Mouse (Mus musculus) forebrain, embryonic 13.5 days (tissue): ENCODE data around the gene Pemt. TPM values are rescaled to one million over a fixed set of nuclear protein-coding genes. Genes with fewer than 3 reads are reported as not detected.

ENCODE experiments used
- ATAC-seq: fragments of 200-750 bp; cut with Nextera tagmentation; 2 replicates; pipeline ENCODE4 v1.8.0; 2017
- H3K27ac ChIP-seq: fragments of 300-500 bp; sonication (generic); 2 replicates; pipeline ENCODE4 v1.5.1; 2015; ENCODE audit warnings: inconsistent platforms, mild to moderate bottlenecking, moderate library complexity
- H3K27me3 ChIP-seq: fragments of 300-500 bp; sonication (generic); 2 replicates; pipeline ENCODE4 v1.6.1; 2015; ENCODE audit warnings: mild to moderate bottlenecking, inconsistent platforms
- H3K36me3 ChIP-seq: fragments of 300-500 bp; sonication (generic); 2 replicates; pipeline ENCODE4 v1.6.1; 2015; ENCODE audit warnings: mild to moderate bottlenecking, inconsistent platforms; ENCODE audit not compliant: poor library complexity, severe bottlenecking
- H3K4me1 ChIP-seq: fragments of 300-500 bp; sonication (generic); 2 replicates; pipeline ENCODE4 v1.6.1; 2015; ENCODE audit warnings: inconsistent platforms
- H3K4me2 ChIP-seq: fragments of 300-500 bp; sonication (generic); 2 replicates; pipeline ENCODE4 v1.6.1; 2015; ENCODE audit warnings: inconsistent platforms, mild to moderate bottlenecking, moderate library complexity
- H3K4me3 ChIP-seq: fragments of 300-500 bp; sonication (generic); 2 replicates; pipeline ENCODE4 v1.5.1; 2015; ENCODE audit warnings: mild to moderate bottlenecking, inconsistent platforms
- H3K9ac ChIP-seq: fragments of 300-500 bp; sonication (generic); 2 replicates; pipeline ENCODE4 v1.6.1; 2015; ENCODE audit warnings: mild to moderate bottlenecking, inconsistent platforms
- H3K9me3 ChIP-seq: fragments of 300-500 bp; sonication (generic); replicated peaks from 2 replicates; pipeline ENCODE4 v1.6.1; 2016; ENCODE audit warnings: inconsistent platforms
- WGBS: fragments of 180-500 bp; shearing (Covaris S2); methylation state at CpG from one replicate; pipeline ENCODE4 v1.1.7; 2015; 5-methylcytosine and 5-hydroxymethylcytosine counted together
- polyA plus RNA-seq: library from polyadenylated mRNA; unstranded; fragments of >200 nt; fragmentation: Nextera tagmentation; extraction: Ambion mirVana; gene quantifications from 2 replicates; pipeline ENCODE4 v1.2.1, GENCODE M21; 2015

The Pemt gene
- polyA plus RNA-seq, 1 experiment from 2014 or later: 7.0 TPM

GRCm38 (mm10) chr11:60026166-60026565 lies 20.1 kb downstream of the Pemt start:
- Histone ChIP-seq H3K27me3 (no peaks in the 10 kb centered on the region), H3K9ac (no peak overlapping the region), H3K9me3 (no peaks in the 10 kb centered on the region), H3K4me1 (peaks cover 8% of the 10 kb centered on the region; the same call in 1 of the 2 replicates), H3K36me3 (no peaks in the 10 kb centered on the region), H3K27ac (no peak overlapping the region), H3K4me3 (no peak overlapping the region), H3K4me2 (no peak overlapping the region)
- 75% methylated on average over 5 of the region's 5 CpGs for WGBS
- no peak for ATAC-seq

- no peaks in the 10 kb centered on the region for H3K4me1 ChIP-seq
- H3K9ac ChIP-seq: no peak overlapping the region
- no peak overlapping the region for H3K4me2 ChIP-seq
- H3K27me3 ChIP-seq: no peaks in the 10 kb centered on the region
- H3K4me3 ChIP-seq: no peak overlapping the region
- ATAC-seq: no peak
- H3K9me3 ChIP-seq: no peaks in the 10 kb centered on the region
- 88% methylated on average over 6 of the region's 6 CpGs for WGBS
- no peak overlapping the region for H3K27ac ChIP-seq
- no peaks in the 10 kb centered on the region for H3K36me3 ChIP-seq
Observed at GRCm38 (mm10) chr11:60021201-60021600, 25.1 kb downstream of the Pemt start.

GRCm38 (mm10) chr11:60016726-60017125 lies 29.6 kb downstream of the Pemt start:
- WGBS: 87% methylated on average over 4 of the region's 4 CpGs
- Histone ChIP-seq H3K4me2 (no peak overlapping the region), H3K27me3 (no peaks in the 10 kb centered on the region), H3K27ac (no peak overlapping the region), H3K9ac (no peak overlapping the region), H3K36me3 (no peaks in the 10 kb centered on the region), H3K4me1 (peaks cover 6% of the 10 kb centered on the region; the same call in 1 of the 2 replicates), H3K4me3 (no peak overlapping the region), H3K9me3 (no peaks in the 10 kb centered on the region)
- ATAC-seq: no peak

GRCm38 (mm10) chr11:60011516-60011915 lies 34.8 kb downstream of the Pemt start:
- WGBS: 74% methylated on average over 3 of the region's 3 CpGs
- no peak for ATAC-seq

GRCm38 (mm10) chr11:60009451-60009850 lies 36.8 kb downstream of the Pemt start:
- ATAC-seq: no peak
- H3K4me2 ChIP-seq: no peak overlapping the region
- no peak overlapping the region for H3K27ac ChIP-seq
- 35% methylated on average over 3 of the region's 3 CpGs for WGBS
- H3K9ac ChIP-seq: no peak overlapping the region
- no peaks in the 10 kb centered on the region for H3K36me3 ChIP-seq
- peaks cover 25% of the 10 kb centered on the region for H3K4me1 ChIP-seq
- no peak overlapping the region for H3K4me3 ChIP-seq
- H3K9me3 ChIP-seq: no peaks in the 10 kb centered on the region
- H3K27me3 ChIP-seq: no peaks in the 10 kb centered on the region

More at GRCm38 (mm10) chr11:60011516-60011915, 34.8 kb downstream of the Pemt start:
- H3K27ac ChIP-seq: no peak overlapping the region
- H3K4me3 ChIP-seq: no peak overlapping the region
- H3K9me3 ChIP-seq: no peaks in the 10 kb centered on the region
- peaks cover 25% of the 10 kb centered on the region for H3K4me1 ChIP-seq
- no peak overlapping the region for H3K4me2 ChIP-seq
- H3K36me3 ChIP-seq: no peaks in the 10 kb centered on the region
- no peak overlapping the region for H3K9ac ChIP-seq
- no peaks in the 10 kb centered on the region for H3K27me3 ChIP-seq

- Histone ChIP-seq H3K36me3 (no peaks in the 10 kb centered on the region), H3K27ac (no peak overlapping the region), H3K9ac (no peak overlapping the region), H3K4me1 (peaks cover 19% of the 10 kb centered on the region), H3K4me2 (no peak overlapping the region), H3K4me3 (no peak overlapping the region), H3K27me3 (no peaks in the 10 kb centered on the region), H3K9me3 (no peaks in the 10 kb centered on the region)
- ATAC-seq: no peak
- 76% methylated on average over 3 of the region's 3 CpGs for WGBS
Observed at GRCm38 (mm10) chr11:60005866-60006265, 40.4 kb downstream of the Pemt start.

- WGBS: 52% methylated on average over 6 of the region's 6 CpGs
- Histone ChIP-seq H3K36me3 (no peaks in the 10 kb centered on the region), H3K27me3 (no peaks in the 10 kb centered on the region), H3K27ac (no peak overlapping the region), H3K4me2 (no peak overlapping the region), H3K9me3 (no peaks in the 10 kb centered on the region), H3K4me3 (no peak overlapping the region), H3K9ac (no peak overlapping the region), H3K4me1 (peaks cover 8% of the 10 kb centered on the region)
- ATAC-seq: no peak
Observed at GRCm38 (mm10) chr11:60004716-60005115, 41.6 kb downstream of the Pemt start.

- Histone ChIP-seq H3K4me3 (no peak overlapping the region), H3K9me3 (no peaks in the 10 kb centered on the region), H3K27me3 (no peaks in the 10 kb centered on the region), H3K4me1 (no peaks in the 10 kb centered on the region), H3K27ac (no peak overlapping the region), H3K9ac (no peak overlapping the region), H3K4me2 (no peak overlapping the region), H3K36me3 (no peaks in the 10 kb centered on the region)
- ATAC-seq: no peak
- 81% methylated on average over 8 of the region's 8 CpGs for WGBS
Observed at GRCm38 (mm10) chr11:60003811-60004210, 42.5 kb downstream of the Pemt start.

GRCm38 (mm10) chr11:60001231-60001980 lies 44.9 kb downstream of the Pemt start:
- H3K36me3 ChIP-seq: no peaks in the 10 kb centered on the region
- no peak for ATAC-seq
- no peak overlapping the region for H3K4me3 ChIP-seq
- H3K27ac ChIP-seq: no peak overlapping the region
- WGBS: 89% methylated on average over 5 of the region's 5 CpGs
- no peak overlapping the region for H3K9ac ChIP-seq
- H3K27me3 ChIP-seq: no peaks in the 10 kb centered on the region
- no peaks in the 10 kb centered on the region for H3K4me1 ChIP-seq
- H3K9me3 ChIP-seq: no peaks in the 10 kb centered on the region
- H3K4me2 ChIP-seq: no peak overlapping the region

GRCm38 (mm10) chr11:59994318-59994717 lies 52.0 kb downstream of the Pemt start:
- H3K4me2 ChIP-seq: no peak overlapping the region
- no peaks in the 10 kb centered on the region for H3K4me1 ChIP-seq
- no peak overlapping the region for H3K27ac ChIP-seq
- ATAC-seq: no peak
- no peaks in the 10 kb centered on the region for H3K9me3 ChIP-seq
- H3K9ac ChIP-seq: no peak overlapping the region
- WGBS: 87% methylated on average over 9 of the region's 9 CpGs
- no peak overlapping the region for H3K4me3 ChIP-seq
- no peaks in the 10 kb centered on the region for H3K27me3 ChIP-seq
- H3K36me3 ChIP-seq: no peaks in the 10 kb centered on the region

- Histone ChIP-seq H3K4me1 (no peaks in the 10 kb centered on the region), H3K36me3 (no peaks in the 10 kb centered on the region), H3K27me3 (no peaks in the 10 kb centered on the region), H3K9me3 (no peaks in the 10 kb centered on the region), H3K4me3 (no peak overlapping the region), H3K4me2 (no peak overlapping the region), H3K27ac (no peak overlapping the region), H3K9ac (no peak overlapping the region)
- ATAC-seq: no peak
- 82% methylated on average over 8 of the region's 8 CpGs for WGBS
Observed at GRCm38 (mm10) chr11:59991365-59991764, 54.9 kb downstream of the Pemt start.

GRCm38 (mm10) chr11:59989406-59989805 lies 56.9 kb downstream of the Pemt start:
- Histone ChIP-seq H3K27ac (no peak overlapping the region), H3K4me2 (no peak overlapping the region), H3K9me3 (no peaks in the 10 kb centered on the region), H3K9ac (no peak overlapping the region), H3K27me3 (no peaks in the 10 kb centered on the region), H3K4me1 (no peaks in the 10 kb centered on the region), H3K36me3 (no peaks in the 10 kb centered on the region), H3K4me3 (no peak overlapping the region)
- 83% methylated on average over 1 of the region's 1 CpGs for WGBS
- ATAC-seq: no peak

- H3K9me3 ChIP-seq: no peaks in the 10 kb centered on the region
- H3K4me3 ChIP-seq: no peak overlapping the region
- no peaks in the 10 kb centered on the region for H3K27me3 ChIP-seq
- H3K36me3 ChIP-seq: no peaks in the 10 kb centered on the region
- H3K9ac ChIP-seq: no peak overlapping the region
- no peak overlapping the region for H3K27ac ChIP-seq
- H3K4me2 ChIP-seq: no peak overlapping the region
- WGBS: 82% methylated on average over 5 of the region's 5 CpGs
- H3K4me1 ChIP-seq: peaks cover 6% of the 10 kb centered on the region
- no peak for ATAC-seq
Observed at GRCm38 (mm10) chr11:59977831-59978230, 68.5 kb downstream of the Pemt start.
